Mouse (Mus musculus): ENCODE measurements at regions not wholly inside any gene's neighbourhood (a gene's known extent, or its start where the extent isn't known, plus 50 kb on each side); places are given as distances from the start of the nearest gene placed in this dataset.

GRCm38 (mm10) chr4:131270192-131270591 lies 326.0 kb downstream of the Matn1 start:
- Histone ChIP-seq H3K4me2 (ENCODE audit: insufficient read depth, low read depth, poor library complexity, severe bottlenecking) (no peak overlapping the region), H3K36me3 (replicated peaks in 1 of 2; ENCODE audit: control insufficient read depth in 1 of 2, insufficient read depth in 1 of 2, low read length in 1 of 2) (no peaks in the 10 kb centered on the region), H3K27ac (ENCODE audit: insufficient read depth, low read depth) (no peak overlapping the region), H3K4me3 (replicated peaks in 1 of 3; ENCODE audit: low read depth in 2 of 3, low read length in 2 of 3, poor library complexity in 1 of 3) (no peak overlapping the region), H3K79me2 (replicated peaks; ENCODE audit: control insufficient read depth, extremely low read depth, insufficient read depth, poor library complexity, severe bottlenecking) (no peaks in the 10 kb centered on the region), H3K27me3 (replicated peaks) (peaks cover 59% of the 10 kb centered on the region), H3K9ac (ENCODE audit: insufficient read depth, low read depth) (no peak overlapping the region), H3K4me1 (ENCODE audit: control insufficient read depth in 1 of 2, insufficient read depth in 2 of 2) (peaks cover 5 to 19% of the 10 kb centered on the region in 2 experiments; a peak in 3 of 4 replicates), H3K9me3 (replicated peaks; ENCODE audit: low read length) (no peaks in the 10 kb centered on the region)
- DNase-seq (ENCODE audit: extremely low read depth), result no peak
- dilution Hi-C loops (cut with MboI; ENCODE audit: extremely low pct_ligation_motif_present, extremely low pct_unique_long_range_greater_than_20kb, low sequenced_read_pairs) (no loop called here), in situ Hi-C loops (cut with MboI; ENCODE audit: low pct_ligation_motif_present, low pct_unique_long_range_greater_than_20kb, low sequenced_read_pairs) (loop anchor here (10.0 kb wide), 3 partner anchors 85 to 205 kb away; no protein-coding TSS in a partner anchor)
- TF ChIP-seq JUND (conservative IDR thresholded peaks at IDR 0.05; ENCODE audit: low read depth, low read length) (no peak), RAD21 (IDR thresholded peaks at IDR 0.05; ENCODE audit: low read depth, low read length) (peak; percentile 52), SMC3 (IDR thresholded peaks at IDR 0.05; ENCODE audit: low read depth, low read length) (peak; percentile 45), USF2 (conservative IDR thresholded peaks at IDR 0.05; ENCODE audit: low read depth, low read length) (no peak), CTCF (conservative IDR thresholded peaks at IDR 0.05 in 1 of 2, IDR thresholded peaks at IDR 0.05 in 1 of 2; ENCODE audit: low read depth in 2 of 2, low read length in 2 of 2) (peak in 1 of 2 experiments; percentile 57; a peak in 2 of 4 replicates)

GRCm38 (mm10) chr4:131272060-131272459 lies 327.9 kb downstream of the Matn1 start:
- no peak overlapping the region for H3K9ac ChIP-seq (ENCODE audit: insufficient read depth, low read depth)
- no peak overlapping the region for H3K27ac ChIP-seq (ENCODE audit: insufficient read depth, low read depth)
- no peak for DNase-seq (ENCODE audit: extremely low read depth)
- H3K36me3 ChIP-seq (replicated peaks in 1 of 2; ENCODE audit: control insufficient read depth in 1 of 2, insufficient read depth in 1 of 2, low read length in 1 of 2), result no peaks in the 10 kb centered on the region
- H3K27me3 ChIP-seq (replicated peaks), result peaks cover 65% of the 10 kb centered on the region
- no peaks in the 10 kb centered on the region for H3K79me2 ChIP-seq (replicated peaks; ENCODE audit: control insufficient read depth, extremely low read depth, insufficient read depth, poor library complexity, severe bottlenecking)
- H3K4me3 ChIP-seq (replicated peaks in 1 of 3; ENCODE audit: low read depth in 2 of 3, low read length in 2 of 3, poor library complexity in 1 of 3), result no peak overlapping the region
- no peaks in the 10 kb centered on the region for H3K9me3 ChIP-seq (replicated peaks; ENCODE audit: low read length)
- in situ Hi-C loops (cut with MboI; ENCODE audit: low pct_ligation_motif_present, low pct_unique_long_range_greater_than_20kb, low sequenced_read_pairs), result loop anchor here (10.0 kb wide), 3 partner anchors 83 to 203 kb away; no protein-coding TSS in a partner anchor
- no peak overlapping the region for H3K4me2 ChIP-seq (ENCODE audit: insufficient read depth, low read depth, poor library complexity, severe bottlenecking)
- dilution Hi-C loops (cut with MboI; ENCODE audit: extremely low pct_ligation_motif_present, extremely low pct_unique_long_range_greater_than_20kb, low sequenced_read_pairs), result no loop called here
- H3K4me1 ChIP-seq (ENCODE audit: control insufficient read depth in 1 of 2, insufficient read depth in 2 of 2), result peaks cover 5 to 18% of the 10 kb centered on the region in 2 experiments; a peak in 3 of 4 replicates
- no peak for TF ChIP-seq SMC3 (IDR thresholded peaks at IDR 0.05; ENCODE audit: low read depth, low read length)
- TF ChIP-seq RAD21 (IDR thresholded peaks at IDR 0.05; ENCODE audit: low read depth, low read length), result peak; percentile 22
- peak in 1 of 2 experiments; percentile 24; a peak in 2 of 4 replicates for TF ChIP-seq CTCF (conservative IDR thresholded peaks at IDR 0.05 in 1 of 2, IDR thresholded peaks at IDR 0.05 in 1 of 2; ENCODE audit: low read depth in 2 of 2, low read length in 2 of 2)
- no peak for TF ChIP-seq MAX (IDR thresholded peaks at IDR 0.05; ENCODE audit: low read length)

GRCm38 (mm10) chr4:131293560-131293959 lies 349.4 kb downstream of the Matn1 start:
- H3K79me2 ChIP-seq (replicated peaks; ENCODE audit: control insufficient read depth, extremely low read depth, insufficient read depth, poor library complexity, severe bottlenecking), result no peaks in the 10 kb centered on the region
- TF ChIP-seq USF1 (IDR thresholded peaks at IDR 0.05; ENCODE audit: low read depth, low read length) (no peak), NELFE (IDR thresholded peaks at IDR 0.05; ENCODE audit: low read depth, low read length) (no peak), POLR2AphosphoS2 (IDR thresholded peaks at IDR 0.05; ENCODE audit: low read depth, low read length) (no peak), ZC3H11A (IDR thresholded peaks at IDR 0.05; ENCODE audit: low read depth, low read length) (no peak), IRF4 (IDR thresholded peaks at IDR 0.05; ENCODE audit: low read depth, low read length) (no peak), RAD21 (IDR thresholded peaks at IDR 0.05; ENCODE audit: low read depth, low read length) (no peak), ELF1 (IDR thresholded peaks at IDR 0.05; ENCODE audit: low read depth, low read length) (no peak), SMC3 (IDR thresholded peaks at IDR 0.05; ENCODE audit: low read depth, low read length) (no peak), E2F4 (IDR thresholded peaks at IDR 0.05; ENCODE audit: insufficient replicate concordance, low read depth, low read length) (no peak), EP300 (IDR thresholded peaks at IDR 0.05; ENCODE audit: low read length) (no peak), ZKSCAN1 (IDR thresholded peaks at IDR 0.05; ENCODE audit: borderline replicate concordance, low read depth, low read length) (no peak), CHD1 (IDR thresholded peaks at IDR 0.05; ENCODE audit: low read depth, low read length) (no peak), MYC (IDR thresholded peaks at IDR 0.05; ENCODE audit: low read depth, low read length) (no peak), USF2 (conservative IDR thresholded peaks at IDR 0.05; ENCODE audit: low read depth, low read length) (no peak), GABPA (IDR thresholded peaks at IDR 0.05; ENCODE audit: insufficient replicate concordance, low read depth, low read length) (no peak), JUND (conservative IDR thresholded peaks at IDR 0.05; ENCODE audit: low read depth, low read length) (no peak), POLR2A (IDR thresholded peaks at IDR 0.05; ENCODE audit: low read depth, low read length) (no peak)
- no peak overlapping the region for H3K9ac ChIP-seq (ENCODE audit: insufficient read depth, low read depth)
- dilution Hi-C loops (cut with MboI; ENCODE audit: extremely low pct_ligation_motif_present, extremely low pct_unique_long_range_greater_than_20kb, low sequenced_read_pairs), result no loop called here
- H3K4me2 ChIP-seq (ENCODE audit: insufficient read depth, low read depth, poor library complexity, severe bottlenecking), result no peak overlapping the region
- no peak overlapping the region for H3K4me3 ChIP-seq (replicated peaks in 1 of 3; ENCODE audit: low read depth in 2 of 3, low read length in 2 of 3, poor library complexity in 1 of 3)
- DNase-seq (ENCODE audit: extremely low read depth), result no peak
- H3K27me3 ChIP-seq (replicated peaks), result peaks cover 29% of the 10 kb centered on the region
- no peaks in the 10 kb centered on the region for H3K9me3 ChIP-seq (replicated peaks; ENCODE audit: low read length)
- in situ Hi-C loops (cut with MboI; ENCODE audit: low pct_ligation_motif_present, low pct_unique_long_range_greater_than_20kb, low sequenced_read_pairs), result no loop called here
- H3K4me1 ChIP-seq (ENCODE audit: control insufficient read depth in 1 of 2, insufficient read depth in 2 of 2), result peaks cover 6 to 26% of the 10 kb centered on the region in 2 experiments
- no peak overlapping the region for H3K27ac ChIP-seq (ENCODE audit: insufficient read depth, low read depth)
- no peaks in the 10 kb centered on the region for H3K36me3 ChIP-seq (replicated peaks in 1 of 2; ENCODE audit: control insufficient read depth in 1 of 2, insufficient read depth in 1 of 2, low read length in 1 of 2)

Measured in CH12.LX (cell line).